Mouse (Mus musculus) spleen, adult 2 months (tissue): Measurements from ENCODE around the gene Alg14.

Experiments used
- CTCF ChIP-seq: fragments of 200-500 bp; IDR thresholded peaks from 2 replicates; pipeline ENCODE4 v1.5.1; 2011; ENCODE audit warnings: mild to moderate bottlenecking, inconsistent platforms; ENCODE audit not compliant: insufficient read depth, insufficient read length, insufficient replicate concordance; ENCODE audit errors: extremely low read depth
- POLR2A ChIP-seq: fragments of 200-500 bp; IDR thresholded peaks from 2 replicates; pipeline ENCODE4 v1.6.1; 2011; ENCODE audit warnings: low read depth, low read length, inconsistent platforms

- TF ChIP-seq CTCF (no peak), POLR2A (no peak)
These were observed 24.3 kb upstream of the Alg14 start for GRCm38 (mm10) chr3:121267283-121267682.
